Mouse (Mus musculus) monocyte, adult 5-6 weeks (primary cell): Measurements from ENCODE around the gene Fam187a. TPM values are rescaled to one million over a fixed set of nuclear protein-coding genes. Genes with fewer than 3 reads are reported as not detected.

Experiments used
- ATAC-seq: fragments of 153-309, 156-312 bp; replicated peaks from 2 replicates; pipeline ENCODE4 v1.8.0; 2017; ENCODE audit warnings: mild to moderate bottlenecking; ENCODE audit not compliant: low TSS enrichment, insufficient number of reproducible peaks, severe bottlenecking, poor library complexity, low FRiP score
- total RNA-seq: library from RNA; stranded (forward); fragments of 200-1000, 200-491, 200-594 nt; gene quantifications from 3 replicates; pipeline ENCODE4 v1.2.3, GENCODE M21; 2017

The Fam187a gene
- not detected in 3 replicates for total RNA-seq

GRCm38 (mm10) chr11:102884616-102885219, at the start of gene Fam187a:
TSS of gene Fam187a (plus strand) at chr11:102885169.
- no peak for ATAC-seq

- no peak for ATAC-seq
Measured at GRCm38 (mm10) chr11:102835549-102835948, 49.4 kb upstream of the Fam187a start, which contains the start of gene Higd1b. TSS of gene Higd1b (plus strand) at chr11:102835849.

- no peak for ATAC-seq
Measured at GRCm38 (mm10) chr11:102836146-102836545, 48.8 kb upstream of the Fam187a start.

GRCm38 (mm10) chr11:102837385-102837784, 47.6 kb upstream of the Fam187a start:
- no peak for ATAC-seq

GRCm38 (mm10) chr11:102838126-102838525, 46.8 kb upstream of the Fam187a start:
- no peak for ATAC-seq

- no peak for ATAC-seq
Measured at GRCm38 (mm10) chr11:102838616-102839150, 46.3 kb upstream of the Fam187a start.

GRCm38 (mm10) chr11:102845926-102846325, 39.0 kb upstream of the Fam187a start:
- no peak for ATAC-seq

GRCm38 (mm10) chr11:102851883-102852282, 33.1 kb upstream of the Fam187a start:
- no peak; the same call in 1 of the 2 replicates for ATAC-seq

GRCm38 (mm10) chr11:102853760-102854159, 31.2 kb upstream of the Fam187a start:
- ATAC-seq: no peak

- ATAC-seq: no peak
Measured at GRCm38 (mm10) chr11:102855941-102856340, 29.0 kb upstream of the Fam187a start.

- ATAC-seq: no peak
Measured at GRCm38 (mm10) chr11:102858951-102859350, 26.0 kb upstream of the Fam187a start.

GRCm38 (mm10) chr11:102859933-102860332, 25.0 kb upstream of the Fam187a start:
- ATAC-seq: no peak

GRCm38 (mm10) chr11:102864272-102864671, 20.7 kb upstream of the Fam187a start:
- ATAC-seq: no peak; the same call in 1 of the 2 replicates

- no peak for ATAC-seq
Measured at GRCm38 (mm10) chr11:102874801-102875334, 10.1 kb upstream of the Fam187a start.

- ATAC-seq: no peak
Measured at GRCm38 (mm10) chr11:102879558-102879957, 5.4 kb upstream of the Fam187a start.

GRCm38 (mm10) chr11:102880585-102881313, 4.2 kb upstream of the Fam187a start, which contains the start of the genes Eftud2 and Ccdc103:
TSS of gene Eftud2 (minus strand) at chr11:102880985.
TSS of gene Ccdc103 (plus strand) at chr11:102881204.
- peak; percentile 86 for ATAC-seq

- ATAC-seq: no peak
Measured at GRCm38 (mm10) chr11:102881314-102882198, 3.4 kb upstream of the Fam187a start.

- no peak for ATAC-seq
Measured at GRCm38 (mm10) chr11:102887433-102887832, 2.5 kb downstream of the Fam187a start.

GRCm38 (mm10) chr11:102888135-102888534, 3.2 kb downstream of the Fam187a start:
- ATAC-seq: no peak
